Mouse (Mus musculus): ENCODE data around the gene Trpm8. TPM values are rescaled to one million over a fixed set of nuclear protein-coding genes. Genes with fewer than 3 reads are reported as not detected.
A peak's percentile ranks its signal among the peaks of the same experiment; 100 is the strongest.

Trpm8 gene
- polyA plus RNA-seq, 1 experiment: 0.02 TPM

DNA sequence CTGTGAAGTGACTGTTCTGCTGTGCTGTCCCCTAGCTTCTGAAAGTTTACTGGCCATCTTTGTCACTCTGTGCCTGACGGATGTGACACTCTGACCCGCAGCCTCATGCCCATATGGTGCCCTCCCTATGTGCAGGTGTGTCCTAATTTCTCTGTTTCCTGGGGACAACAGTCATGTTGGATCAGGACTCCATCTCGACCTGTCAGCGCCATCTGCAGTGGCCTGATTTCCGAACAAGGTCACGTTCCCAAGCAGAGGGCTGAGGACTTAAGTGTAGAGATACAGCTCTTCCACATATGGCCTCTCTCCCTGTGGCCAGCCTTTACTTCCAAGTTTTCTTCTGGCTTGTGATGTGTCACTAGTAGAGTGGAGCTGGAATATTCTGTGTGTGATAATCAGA lies 79.2 kb downstream of the Trpm8 start:
- Histone ChIP-seq H3K4me3 (ENCODE audit: insufficient read depth, low read length) (no peak overlapping the region), H3K27ac (ENCODE audit: insufficient read depth, low read length) (no peak overlapping the region), H3K4me1 (ENCODE audit: control insufficient read depth, insufficient read depth, low read length) (no peaks in the 10 kb centered on the region)
- TF ChIP-seq CTCF (IDR thresholded peaks at IDR 0.05; ENCODE audit: extremely low read depth, insufficient read depth, low read length): no peak
- no peak for TF ChIP-seq POLR2A (IDR thresholded peaks at IDR 0.05; ENCODE audit: extremely low read depth, insufficient read depth, low read length)

DNA sequence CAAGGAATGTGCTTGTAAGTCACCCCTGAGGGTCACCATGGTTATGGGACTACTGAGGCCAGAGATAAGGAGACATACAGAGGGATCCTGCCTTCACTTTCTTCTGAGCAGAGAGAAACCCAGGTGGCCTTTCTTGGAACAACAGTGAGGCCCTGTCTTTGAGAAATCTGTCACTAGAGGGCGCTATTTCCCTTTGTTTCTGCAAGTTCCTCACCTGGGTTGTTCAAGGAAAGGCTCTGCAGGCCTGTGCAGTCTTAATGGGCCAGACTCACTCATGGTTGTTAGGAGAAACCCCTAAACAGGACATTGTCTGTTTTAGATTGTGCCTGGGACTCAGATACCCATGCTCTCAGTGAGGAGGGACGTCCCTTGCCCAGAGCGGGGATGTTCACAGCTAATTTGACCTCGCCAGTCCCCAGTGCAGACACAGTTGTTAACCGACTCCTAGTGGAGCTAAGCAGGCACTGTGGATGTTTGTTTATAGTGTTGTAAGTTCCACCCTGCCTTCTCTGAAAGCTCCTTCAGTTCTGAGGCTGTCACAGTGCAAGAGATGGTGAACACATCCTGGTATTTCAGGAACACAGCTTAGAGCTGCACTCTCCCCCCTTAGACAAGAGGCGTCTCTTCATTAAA lies 80.1 kb downstream of the Trpm8 start:
- TF ChIP-seq POLR2A (IDR thresholded peaks at IDR 0.05; ENCODE audit: extremely low read depth, insufficient read depth, low read length): no peak
- TF ChIP-seq CTCF (IDR thresholded peaks at IDR 0.05; ENCODE audit: extremely low read depth, insufficient read depth, low read length): peak; percentile 80
- Histone ChIP-seq H3K4me1 (ENCODE audit: control insufficient read depth, insufficient read depth, low read length) (no peaks in the 10 kb centered on the region), H3K27ac (ENCODE audit: insufficient read depth, low read length) (no peak overlapping the region), H3K4me3 (ENCODE audit: insufficient read depth, low read length) (no peak overlapping the region)

GRCm38 (mm10) chr1:88358102-88358654 lies 80.7 kb downstream of the Trpm8 start:
- TF ChIP-seq CTCF (IDR thresholded peaks at IDR 0.05; ENCODE audit: extremely low read depth, insufficient read depth, low read length) (no peak), POLR2A (IDR thresholded peaks at IDR 0.05; ENCODE audit: extremely low read depth, insufficient read depth, low read length) (no peak)
- H3K4me3 ChIP-seq (ENCODE audit: insufficient read depth, low read length): no peak overlapping the region
- H3K4me1 ChIP-seq (ENCODE audit: control insufficient read depth, insufficient read depth, low read length): no peaks in the 10 kb centered on the region
- H3K27ac ChIP-seq (ENCODE audit: insufficient read depth, low read length): no peak overlapping the region

- no peak overlapping the region for H3K4me3 ChIP-seq (ENCODE audit: insufficient read depth, low read length)
- H3K27ac ChIP-seq (ENCODE audit: insufficient read depth, low read length): no peak overlapping the region
- no peak for TF ChIP-seq CTCF (IDR thresholded peaks at IDR 0.05; ENCODE audit: extremely low read depth, insufficient read depth, low read length)
- TF ChIP-seq POLR2A (IDR thresholded peaks at IDR 0.05; ENCODE audit: extremely low read depth, insufficient read depth, low read length): no peak
- H3K4me1 ChIP-seq (ENCODE audit: control insufficient read depth, insufficient read depth, low read length): no peaks in the 10 kb centered on the region
Observed at GRCm38 (mm10) chr1:88361085-88361484, 83.6 kb downstream of the Trpm8 start.

GRCm38 (mm10) chr1:88366881-88367644 lies 89.6 kb downstream of the Trpm8 start:
- no peak for TF ChIP-seq POLR2A (IDR thresholded peaks at IDR 0.05; ENCODE audit: extremely low read depth, insufficient read depth, low read length)
- Histone ChIP-seq H3K4me3 (ENCODE audit: insufficient read depth, low read length) (no peak overlapping the region), H3K27ac (ENCODE audit: insufficient read depth, low read length) (no peak overlapping the region), H3K4me1 (ENCODE audit: control insufficient read depth, insufficient read depth, low read length) (no peaks in the 10 kb centered on the region)

- H3K27ac ChIP-seq (ENCODE audit: insufficient read depth, low read length): no peak overlapping the region
- TF ChIP-seq POLR2A (IDR thresholded peaks at IDR 0.05; ENCODE audit: extremely low read depth, insufficient read depth, low read length) (no peak), CTCF (IDR thresholded peaks at IDR 0.05; ENCODE audit: extremely low read depth, insufficient read depth, low read length) (no peak)
- H3K4me1 ChIP-seq (ENCODE audit: control insufficient read depth, insufficient read depth, low read length): no peaks in the 10 kb centered on the region
- no peak overlapping the region for H3K4me3 ChIP-seq (ENCODE audit: insufficient read depth, low read length)
Observed at GRCm38 (mm10) chr1:88378446-88378845, 101.0 kb downstream of the Trpm8 start.

DNA sequence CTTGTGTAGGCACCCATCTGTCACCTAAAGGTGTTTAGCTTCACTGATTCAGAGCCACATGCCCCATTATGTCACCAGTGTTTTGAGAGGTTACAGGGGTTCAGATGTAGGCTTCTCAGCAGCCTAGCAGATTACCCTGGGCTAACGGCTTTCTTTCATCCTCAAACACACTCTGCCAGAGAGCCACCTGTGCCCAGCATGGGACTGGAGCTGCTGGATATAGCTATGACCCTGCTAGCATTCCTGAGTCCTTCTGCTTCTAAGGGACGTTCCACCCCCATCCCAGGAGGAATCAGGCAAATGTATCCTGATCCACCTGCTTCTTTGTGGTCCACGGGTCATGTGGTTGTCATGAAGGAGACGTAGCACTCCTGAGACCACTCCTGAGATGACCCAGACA lies 114.2 kb downstream of the Trpm8 start:
- no peak for TF ChIP-seq CTCF (IDR thresholded peaks at IDR 0.05; ENCODE audit: extremely low read depth, insufficient read depth, low read length)
- TF ChIP-seq POLR2A (IDR thresholded peaks at IDR 0.05; ENCODE audit: extremely low read depth, insufficient read depth, low read length): no peak
- H3K4me3 ChIP-seq (ENCODE audit: insufficient read depth, low read length): no peak overlapping the region
- H3K4me1 ChIP-seq (ENCODE audit: control insufficient read depth, insufficient read depth, low read length): no peaks in the 10 kb centered on the region
- no peak overlapping the region for H3K27ac ChIP-seq (ENCODE audit: insufficient read depth, low read length)

DNA sequence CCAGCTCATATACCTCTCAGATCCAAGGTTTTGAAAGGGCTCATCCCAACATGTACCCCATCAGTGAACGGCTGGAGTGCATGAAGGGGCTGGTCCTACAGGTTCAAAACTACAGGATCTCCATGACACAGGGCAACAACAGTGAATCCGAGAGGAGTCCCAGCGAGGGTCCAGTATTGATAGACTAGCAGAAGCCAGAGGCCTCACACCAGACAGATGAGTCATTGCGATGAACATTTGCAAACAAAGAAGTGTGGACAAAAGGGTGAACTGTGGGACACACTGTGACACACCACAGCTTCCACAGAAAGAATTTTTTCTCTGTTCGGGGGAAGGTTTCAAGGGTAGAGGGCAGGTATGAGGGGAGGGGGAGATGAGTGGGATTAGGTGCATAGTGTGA lies 115.9 kb downstream of the Trpm8 start:
- no peak overlapping the region for H3K4me3 ChIP-seq (ENCODE audit: insufficient read depth, low read length)
- H3K4me1 ChIP-seq (ENCODE audit: control insufficient read depth, insufficient read depth, low read length): no peaks in the 10 kb centered on the region
- no peak overlapping the region for H3K27ac ChIP-seq (ENCODE audit: insufficient read depth, low read length)
- no peak for TF ChIP-seq CTCF (IDR thresholded peaks at IDR 0.05; ENCODE audit: extremely low read depth, insufficient read depth, low read length)
- TF ChIP-seq POLR2A (IDR thresholded peaks at IDR 0.05; ENCODE audit: extremely low read depth, insufficient read depth, low read length): no peak

DNA sequence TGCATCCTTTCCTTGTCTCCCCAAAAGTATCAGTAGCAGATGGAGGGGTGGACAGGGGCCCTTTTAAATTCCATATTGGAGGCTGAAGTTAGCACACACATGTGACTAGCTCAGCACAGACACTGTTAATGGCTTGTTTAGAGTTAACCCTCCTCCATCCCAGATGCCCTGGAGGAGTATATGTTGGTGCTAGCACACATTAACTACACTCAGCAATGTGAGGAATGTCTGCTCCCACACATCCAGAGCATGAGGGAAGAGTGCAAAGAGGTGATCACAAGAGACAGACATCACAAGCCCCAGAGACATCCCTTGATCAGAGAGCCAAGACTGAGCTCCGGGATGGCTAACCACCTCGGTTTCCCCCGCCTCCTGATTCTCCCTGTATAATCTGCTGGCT lies 125.9 kb downstream of the Trpm8 start:
- TF ChIP-seq CTCF (IDR thresholded peaks at IDR 0.05; ENCODE audit: extremely low read depth, insufficient read depth, low read length) (no peak), POLR2A (IDR thresholded peaks at IDR 0.05; ENCODE audit: extremely low read depth, insufficient read depth, low read length) (no peak)
- no peaks in the 10 kb centered on the region for H3K4me1 ChIP-seq (ENCODE audit: control insufficient read depth, insufficient read depth, low read length)
- H3K27ac ChIP-seq (ENCODE audit: insufficient read depth, low read length): no peak overlapping the region
- no peak overlapping the region for H3K4me3 ChIP-seq (ENCODE audit: insufficient read depth, low read length)
